Mouse (Mus musculus) C2C12 (cell line): ENCODE results near the gene Antxr1.

Experiments
- CEBPB ChIP-seq: IDR thresholded peaks from one replicate; pipeline ENCODE4 v1.6.1; 2011; ENCODE audit warnings: low read depth, mild to moderate bottlenecking, control low read depth, moderate library complexity
- CTCF ChIP-seq: IDR thresholded peaks from one replicate; pipeline ENCODE4 v1.5.1; 2011; ENCODE audit not compliant: control insufficient read depth, insufficient read depth, insufficient read length
- FOSL1 ChIP-seq: IDR thresholded peaks from one replicate; pipeline ENCODE4 v1.8.0; 2011; ENCODE audit warnings: mild to moderate bottlenecking, low read length; ENCODE audit not compliant: poor library complexity, insufficient read depth, severe bottlenecking
- MAX ChIP-seq: IDR thresholded peaks from one replicate; pipeline ENCODE4 v1.6.1; 2011; ENCODE audit warnings: mild to moderate bottlenecking, control low read depth
- MYOD1 ChIP-seq: IDR thresholded peaks from one replicate; pipeline ENCODE4 v1.6.1; 2011; ENCODE audit warnings: low read depth; ENCODE audit not compliant: control insufficient read depth, insufficient read length
- MYOG ChIP-seq: IDR thresholded peaks from one replicate; pipeline ENCODE4 v1.6.1; 2011; ENCODE audit not compliant: control insufficient read depth, insufficient read length; ENCODE audit errors: extremely low read depth
- USF1 ChIP-seq: IDR thresholded peaks from one replicate; pipeline ENCODE4 v1.6.1; 2011; ENCODE audit warnings: low read depth, mild to moderate bottlenecking, control low read depth, moderate library complexity

DNA sequence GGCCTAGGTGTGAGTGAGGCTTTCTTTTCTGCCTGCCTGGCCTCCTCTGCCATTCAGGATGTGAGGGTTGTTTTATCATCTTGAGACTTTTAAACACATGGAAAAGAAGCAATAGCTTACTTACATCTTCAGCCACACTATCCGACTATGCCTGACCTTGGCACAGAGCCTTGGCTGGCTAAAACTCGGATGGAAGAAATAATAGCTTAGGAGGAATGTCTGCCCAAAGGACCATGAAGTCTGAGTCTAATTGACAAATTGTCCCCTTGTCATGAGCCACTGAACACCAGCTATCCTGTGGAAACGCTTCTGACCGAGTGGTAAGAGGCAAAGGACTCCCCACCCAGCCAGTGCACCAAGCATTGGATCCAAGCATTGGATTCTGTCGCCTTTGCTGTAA lies 57.5 kb downstream of the Antxr1 start:
- TF ChIP-seq CTCF: no peak
- no peak for TF ChIP-seq MAX
- no peak for TF ChIP-seq FOSL1
- TF ChIP-seq USF1: no peak
- no peak for TF ChIP-seq CEBPB
- TF ChIP-seq MYOG: no peak
- TF ChIP-seq MYOD1: no peak
